Mouse (Mus musculus) brain, adult 2 months (tissue): Measurements from ENCODE around the gene Dgat2l6.

Source experiments
- DNase-seq: peaks from one replicate; pipeline ENCODE4 v3.0.0; 2011; ENCODE audit warnings: low read depth, low spot score

Dgat2l6 gene

DNA sequence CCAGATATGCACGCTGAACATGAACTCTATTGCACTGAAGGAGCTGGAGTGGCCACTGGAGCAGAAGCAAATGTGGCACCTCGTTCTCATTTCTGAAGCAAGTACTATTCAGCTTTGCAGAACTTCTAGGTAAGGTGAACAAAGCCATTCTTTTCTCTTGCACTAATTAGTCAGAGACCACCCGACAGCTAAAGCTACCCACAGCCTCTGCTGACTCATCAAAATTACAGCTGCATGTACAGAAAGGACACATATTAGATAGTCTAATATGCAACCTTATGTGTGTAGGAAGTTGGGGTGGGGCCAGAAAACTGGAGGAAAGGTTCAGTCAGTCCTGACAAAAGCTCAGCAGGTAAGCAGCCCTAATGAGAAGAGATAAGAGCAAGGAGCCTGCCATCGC lies at the start of gene Dgat2l6:
Gene Dgat2l6 (plus strand): TSS at position 368 of the 400 bp plus-strand sequence.
- DNase-seq: no peak

DNA sequence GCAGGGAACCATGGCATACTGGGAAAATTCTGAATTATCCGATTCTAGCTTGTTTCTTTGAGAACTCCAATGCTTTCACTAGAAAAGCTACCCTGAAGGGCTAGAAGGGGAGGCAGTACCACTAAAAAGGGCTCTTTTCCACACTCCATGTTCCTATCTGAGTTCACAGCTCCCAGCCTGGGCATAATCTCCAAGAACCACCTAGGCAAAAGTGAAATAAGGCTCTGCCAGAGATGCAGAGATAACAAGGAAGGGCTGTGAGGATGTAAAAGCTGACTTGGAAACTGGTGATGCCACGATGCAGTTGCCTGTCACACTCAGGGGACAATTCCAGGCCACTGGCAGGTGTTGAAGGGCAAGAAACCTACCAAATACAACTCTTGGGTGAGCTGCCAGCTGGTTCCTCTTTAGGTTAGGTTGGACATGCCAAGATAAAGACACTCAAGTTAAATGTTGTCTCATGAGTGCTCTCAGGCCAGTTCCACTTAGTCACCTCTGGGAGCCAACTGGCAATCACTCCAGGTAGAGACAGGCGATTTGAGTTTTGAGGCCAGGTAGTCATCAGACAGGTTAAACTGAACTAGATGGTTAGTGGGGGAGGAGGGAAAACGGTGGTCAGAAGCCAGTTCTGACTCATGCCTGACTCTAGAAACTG lies 48.9 kb upstream of the Dgat2l6 start:
- no peak for DNase-seq

DNA sequence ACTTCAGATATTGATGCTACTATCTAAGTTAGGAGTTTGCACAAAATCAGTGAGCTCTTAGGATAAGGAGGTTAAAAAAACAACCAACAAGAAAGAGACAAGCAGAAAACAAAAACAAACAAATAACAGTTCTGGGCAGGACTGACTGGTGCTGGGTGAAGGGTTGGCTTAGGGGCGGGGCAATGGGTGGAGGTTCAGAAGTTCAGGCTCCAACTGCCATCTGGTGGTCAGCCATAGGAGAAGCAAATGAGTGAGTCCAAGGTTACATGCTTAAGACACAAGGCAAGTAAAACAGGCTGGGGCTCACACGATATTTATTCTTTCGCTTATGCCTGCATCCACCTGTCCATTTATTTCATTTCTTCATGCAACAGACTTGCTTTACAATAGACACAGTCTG lies 44.3 kb upstream of the Dgat2l6 start:
- DNase-seq: peak; percentile 81

DNA sequence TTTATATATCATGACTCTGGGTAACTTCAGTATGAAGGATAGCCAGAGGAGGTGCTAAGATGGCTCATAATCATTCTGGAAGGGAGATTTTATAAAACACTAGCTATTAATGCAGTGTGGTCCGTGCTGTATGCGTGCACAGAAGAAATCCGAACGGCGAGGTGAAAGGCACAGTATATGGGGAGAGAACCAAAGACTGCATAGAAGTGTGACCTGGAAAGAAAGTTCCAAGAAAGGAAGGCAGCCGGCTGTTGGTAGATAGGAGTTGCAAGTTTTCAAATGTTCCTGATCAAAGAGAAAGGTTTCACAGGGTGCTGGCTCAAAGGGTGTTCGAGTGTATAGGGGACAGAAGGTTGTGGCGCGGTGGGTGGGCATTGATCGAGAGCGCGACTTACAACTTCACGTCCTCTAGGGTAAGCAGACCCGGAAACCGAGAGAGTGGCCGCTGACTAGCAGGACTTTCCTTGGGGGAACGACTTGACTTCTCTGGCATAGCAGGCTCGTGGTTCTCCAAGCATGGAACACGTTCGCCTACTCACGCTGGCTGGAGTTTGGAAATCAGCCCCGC lies 31.1 kb upstream of the Dgat2l6 start:
- no peak for DNase-seq

DNA sequence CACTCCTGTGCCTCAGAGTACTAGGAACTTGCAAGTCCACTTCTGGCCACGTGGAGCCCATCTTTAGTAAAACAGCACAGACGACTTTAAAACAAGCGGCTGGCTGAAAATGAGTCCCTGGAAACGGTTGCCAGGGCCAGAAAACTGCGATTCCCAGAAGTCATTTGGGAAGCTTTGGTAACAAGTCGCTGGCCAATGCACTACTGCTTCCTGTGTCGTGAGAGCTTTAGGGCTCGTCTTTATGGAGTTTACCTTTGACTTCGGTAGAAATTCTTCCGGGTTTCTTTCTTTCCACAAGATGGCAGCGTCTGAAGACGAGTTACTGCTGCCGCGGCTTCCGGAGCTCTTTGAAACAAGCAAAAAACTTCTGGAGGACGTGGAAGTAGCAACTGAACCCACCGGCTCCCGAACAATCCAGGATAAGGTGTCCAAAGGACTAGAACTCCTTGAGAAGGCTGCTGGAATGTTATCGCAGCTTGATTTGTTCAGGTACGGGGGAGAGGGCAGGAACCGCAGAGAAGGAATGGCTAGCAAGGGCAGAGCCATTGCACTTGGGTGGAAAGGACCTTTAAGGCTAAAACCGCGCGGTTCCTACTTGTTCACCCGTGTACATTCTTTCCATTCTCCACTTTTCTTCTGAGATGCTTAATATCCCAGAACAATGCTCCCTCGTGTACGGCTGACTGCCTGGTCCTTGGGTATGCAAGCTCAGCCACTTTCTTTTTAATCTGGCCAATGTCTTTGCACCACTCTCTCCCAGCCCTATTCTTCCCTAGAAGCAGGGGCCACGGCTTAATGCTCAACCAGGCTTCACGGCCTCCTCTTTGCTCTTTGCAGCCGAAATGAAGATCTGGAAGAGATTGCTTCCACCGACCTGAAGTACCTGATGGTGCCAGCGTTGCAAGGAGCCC lies 30.3 kb upstream of the Dgat2l6 start, which contains the start of gene Igbp1:
Gene Igbp1 (plus strand): TSS at position 224 of the 911 bp plus-strand sequence.
- peak; percentile 96 for DNase-seq

DNA sequence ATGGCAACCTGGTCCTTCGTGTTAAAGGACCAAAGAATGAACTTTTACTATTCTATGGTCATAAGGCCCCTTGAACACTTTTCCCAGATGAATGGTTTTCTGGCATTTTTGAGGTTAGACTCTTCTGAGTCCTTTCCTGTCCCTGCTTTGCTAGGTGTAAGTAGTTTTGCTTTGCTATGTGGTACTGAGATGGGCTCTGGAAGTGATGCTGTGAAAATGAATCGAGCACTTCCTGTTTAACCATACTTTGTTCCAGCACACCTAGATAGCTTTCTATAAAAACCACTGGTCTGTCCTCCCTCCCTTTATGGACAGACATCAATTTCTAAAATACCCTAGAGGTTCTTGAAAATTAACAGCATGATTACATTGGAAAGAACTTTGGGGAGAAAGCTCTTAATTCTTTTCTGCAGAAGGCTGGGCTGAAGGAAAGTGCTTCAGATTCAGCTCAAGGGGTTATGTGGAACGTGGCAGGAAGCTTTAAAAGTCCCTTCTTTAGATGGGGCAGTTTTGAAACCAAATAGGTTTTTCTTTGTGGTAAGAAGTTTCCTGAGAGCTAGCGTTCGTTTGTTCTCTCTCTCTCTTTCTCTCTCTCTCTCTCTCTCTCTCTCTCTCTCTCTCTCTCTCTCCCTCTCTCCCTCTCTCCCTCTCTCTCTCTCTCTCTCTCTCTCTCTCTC lies 20.3 kb upstream of the Dgat2l6 start:
- DNase-seq: no peak

DNA sequence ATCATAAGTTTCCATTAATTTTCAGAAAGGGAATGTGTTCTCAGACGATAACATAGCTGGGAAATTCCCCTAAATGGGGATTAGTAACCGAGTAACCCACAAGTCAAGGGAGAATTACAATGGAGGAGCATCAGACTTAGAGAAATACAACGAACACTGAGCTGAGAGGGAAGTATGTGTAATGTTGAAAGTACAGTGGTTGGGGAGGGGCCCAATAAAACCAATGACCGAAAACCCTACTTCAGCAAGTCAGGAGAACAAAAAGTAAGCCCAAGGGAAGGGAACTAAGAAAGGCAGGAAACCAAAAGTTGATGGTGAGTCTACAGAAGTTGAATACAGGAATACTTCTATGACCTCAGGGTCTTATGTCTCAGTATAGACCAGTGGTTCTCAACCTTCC lies 16.5 kb upstream of the Dgat2l6 start:
- no peak for DNase-seq

DNA sequence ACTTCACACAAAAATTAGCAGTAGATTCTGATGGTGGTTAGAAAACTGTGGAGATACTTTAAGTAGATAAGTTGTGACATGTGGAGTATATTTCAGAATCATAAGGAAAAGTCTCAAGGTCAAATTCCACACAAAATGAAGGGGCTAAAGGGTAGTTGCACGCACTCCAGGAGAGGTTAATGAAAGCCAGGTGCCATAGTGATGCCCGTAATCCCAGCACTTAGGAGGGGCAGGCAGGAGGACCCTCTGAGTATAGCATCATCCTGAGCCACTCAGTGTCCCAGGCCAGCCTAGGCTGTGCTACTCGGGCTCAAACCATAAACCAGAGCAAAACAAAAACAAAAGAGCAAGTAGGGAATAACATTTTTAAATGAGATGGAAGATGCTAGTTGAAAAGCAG lies 14.7 kb upstream of the Dgat2l6 start:
- DNase-seq: no peak

DNA sequence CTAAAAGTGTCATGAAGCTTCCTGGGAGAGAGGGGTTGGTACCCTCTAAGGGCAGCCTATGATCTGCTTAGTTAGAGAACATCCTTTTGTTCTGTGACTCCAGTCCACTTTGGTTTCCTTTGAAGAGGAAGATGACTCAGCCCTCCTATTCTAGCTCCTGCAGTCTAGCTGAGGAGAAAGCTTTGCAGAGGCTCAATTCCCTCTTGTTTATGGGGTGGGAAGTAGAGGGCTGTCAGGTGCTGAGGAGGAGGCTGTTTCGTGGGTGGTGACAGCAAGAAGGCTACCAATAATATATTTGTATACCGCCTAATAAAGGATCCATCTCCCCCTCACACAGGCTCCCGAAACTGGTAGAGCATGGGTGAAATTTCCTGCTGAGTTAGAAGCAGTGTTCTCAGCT lies 8.0 kb upstream of the Dgat2l6 start:
- peak; percentile 75 for DNase-seq

DNA sequence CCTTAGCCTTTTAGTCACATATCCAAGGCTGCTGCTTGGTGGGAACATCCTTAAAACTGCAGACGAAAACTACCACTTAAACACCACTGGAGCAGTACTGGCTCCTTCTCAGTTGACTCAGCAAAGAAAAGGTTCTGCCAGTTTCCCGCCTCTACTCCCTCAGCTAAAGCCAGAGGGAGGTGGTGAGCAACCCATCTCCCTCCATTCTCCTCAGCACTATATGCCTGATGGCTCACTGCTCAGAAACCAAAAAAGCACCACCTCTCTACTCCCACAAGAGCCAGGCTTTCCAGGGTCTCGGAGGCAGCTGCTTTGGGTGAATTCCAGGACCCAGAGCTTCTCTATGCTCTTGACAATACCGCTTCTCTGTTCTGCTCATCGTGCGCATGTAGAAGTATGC lies 7.0 kb upstream of the Dgat2l6 start:
- DNase-seq: peak; percentile 83

DNA sequence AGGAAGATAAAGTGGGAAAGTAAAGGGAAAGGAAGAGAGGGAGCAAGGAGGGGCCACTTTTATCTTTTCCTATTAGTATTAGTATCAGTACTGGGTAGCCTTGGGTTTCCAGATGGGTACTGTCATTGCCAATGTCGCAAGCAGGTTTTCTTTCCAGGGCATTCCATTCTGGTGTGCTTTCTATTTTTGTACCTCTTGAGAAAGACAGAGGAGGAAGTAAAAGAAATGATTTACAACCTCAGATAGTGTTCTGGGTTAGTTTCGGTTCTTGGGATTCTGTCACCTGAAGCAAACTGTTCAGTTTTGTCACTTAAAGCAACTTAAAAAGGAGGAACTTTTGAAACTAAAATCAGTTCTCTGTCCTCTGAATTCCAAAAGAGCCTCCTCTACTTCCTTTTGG lies 6.1 kb upstream of the Dgat2l6 start:
- no peak for DNase-seq

DNA sequence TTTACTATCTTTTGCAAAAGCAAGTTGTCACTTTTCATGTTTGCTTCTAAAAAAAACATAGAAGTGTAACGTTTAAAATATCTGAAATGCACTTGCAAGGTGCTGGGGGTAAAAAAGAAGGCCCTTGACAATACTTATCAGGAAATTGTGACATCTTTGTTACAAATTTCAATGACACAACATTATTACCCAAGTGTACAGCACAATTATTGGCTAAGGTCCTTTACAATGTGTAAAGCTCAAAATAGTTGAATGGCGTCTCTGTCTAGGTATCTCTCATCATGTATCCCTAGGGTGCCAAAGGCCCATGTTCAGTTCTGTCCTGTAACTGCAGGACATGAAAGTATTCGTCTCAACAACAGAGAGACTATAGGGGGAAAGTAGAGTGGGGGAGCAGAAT lies 31.4 kb downstream of the Dgat2l6 start:
- no peak for DNase-seq

DNA sequence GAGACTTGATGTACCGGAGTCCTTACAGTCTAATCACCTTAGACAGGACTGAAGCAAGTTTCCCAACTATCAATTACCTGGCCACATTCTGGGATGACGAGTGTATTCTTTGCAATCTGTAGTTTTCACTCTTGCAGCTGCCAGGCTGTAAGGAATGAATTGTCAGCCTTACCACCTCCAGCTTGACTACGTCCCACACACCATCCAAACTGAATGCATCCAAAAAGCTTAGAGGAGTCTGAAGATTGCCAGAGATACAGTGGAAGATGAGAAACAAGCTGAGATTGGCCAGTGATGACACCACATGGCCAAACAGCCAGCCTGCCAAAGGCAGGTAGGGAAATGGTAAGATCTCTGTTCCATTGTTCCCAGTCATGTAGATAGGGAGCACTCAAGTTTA lies 41.1 kb downstream of the Dgat2l6 start:
- peak; percentile 55 for DNase-seq

DNA sequence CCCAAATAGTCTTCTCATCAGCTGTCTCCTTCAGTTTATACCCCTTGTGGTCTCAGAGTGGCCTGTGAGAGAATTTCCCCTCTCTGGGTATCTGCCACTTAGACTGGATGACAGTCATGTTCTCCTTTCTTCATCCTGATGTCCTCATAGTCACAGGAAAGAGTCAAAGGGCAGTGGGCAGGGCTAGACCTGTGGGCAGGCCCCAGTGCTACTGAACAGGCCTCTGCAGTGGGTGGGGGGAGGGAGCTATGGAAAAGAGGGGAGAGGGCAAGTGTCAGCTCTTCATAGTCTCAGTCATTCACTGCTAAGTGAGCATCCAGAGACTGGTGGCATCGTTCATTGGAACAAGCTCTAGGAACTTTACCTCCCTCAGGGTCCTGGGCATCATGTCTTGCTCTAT lies 47.3 kb downstream of the Dgat2l6 start, which contains the start of gene Awat1:
Gene Awat1 (plus strand): TSS at position 301 of the 400 bp plus-strand sequence.
- no peak for DNase-seq

DNA sequence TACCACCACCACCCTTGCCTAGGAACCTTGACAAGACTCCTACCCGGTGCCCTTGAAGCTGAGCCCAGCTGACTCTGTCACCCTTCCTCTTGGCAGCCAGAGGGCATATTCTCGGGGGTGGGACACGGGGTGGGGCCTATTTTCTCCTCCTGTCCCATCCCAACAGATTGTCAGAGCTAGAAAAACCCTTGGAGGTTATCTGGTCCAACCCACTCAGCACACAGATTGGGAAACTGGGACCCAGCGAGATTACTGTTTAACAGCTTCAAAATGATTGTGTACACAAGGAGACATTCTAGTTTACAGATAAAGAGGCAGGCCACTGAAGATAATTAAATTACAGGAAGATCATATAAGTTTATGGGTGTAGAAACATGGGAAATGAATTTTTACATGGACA lies 70.2 kb downstream of the Dgat2l6 start, which contains the start of gene P2ry4:
Gene P2ry4 (minus strand): TSS at position 79 of the 400 bp plus-strand sequence.
- no peak for DNase-seq
